Mouse (Mus musculus): ENCODE measurements around the gene Ndel1. TPM values are rescaled to one million over a fixed set of nuclear protein-coding genes. Genes with fewer than 3 reads are reported as not detected.

Gene Ndel1
- total and polyA plus RNA-seq, 3 experiments: 31.1 to 46.9 (median 35.2) TPM

DNA sequence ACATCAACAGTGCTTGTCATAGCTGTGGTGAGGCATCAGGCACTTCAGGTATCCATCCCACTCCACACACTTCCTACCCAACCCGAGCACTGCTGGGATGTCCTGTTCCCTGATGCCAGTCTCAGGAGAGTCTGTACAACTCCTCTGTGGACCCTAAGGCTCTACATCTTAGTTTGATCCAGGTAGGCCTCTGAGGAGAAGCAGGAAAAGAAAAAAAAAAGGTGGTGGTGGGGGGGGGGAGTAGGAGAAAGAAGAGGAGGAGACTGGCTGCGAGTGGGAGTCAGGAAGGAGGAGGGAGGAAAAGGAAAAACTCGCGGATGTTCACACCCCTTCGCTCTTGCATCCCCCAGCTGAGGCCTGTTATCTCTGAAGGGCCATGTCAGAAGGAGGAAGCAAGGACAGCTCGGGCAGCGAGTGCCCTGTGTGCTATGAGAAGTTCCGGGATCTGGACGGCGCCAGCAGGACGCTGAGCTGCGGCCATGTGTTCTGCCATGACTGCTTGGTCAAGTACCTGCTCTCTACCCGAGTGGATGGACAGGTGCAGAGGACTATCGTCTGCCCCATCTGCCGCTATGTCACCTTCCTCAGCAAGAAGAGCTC, 20.7 kb upstream of the Ndel1 start:
- no peak overlapping the region for H3K4me2 ChIP-seq (ENCODE audit: insufficient read depth, low read depth, poor library complexity, severe bottlenecking)
- in situ Hi-C loops (cut with MboI; ENCODE audit: low pct_ligation_motif_present, low pct_unique_long_range_greater_than_20kb, low sequenced_read_pairs) (no loop called here), dilution Hi-C loops (cut with MboI; ENCODE audit: extremely low pct_ligation_motif_present, extremely low pct_unique_long_range_greater_than_20kb, low sequenced_read_pairs) (no loop called here)
- TF ChIP-seq TBP (conservative IDR thresholded peaks at IDR 0.05; ENCODE audit: low read depth, low read length): no peak
- no peak for TF ChIP-seq POLR2AphosphoS2 (IDR thresholded peaks at IDR 0.05; ENCODE audit: low read depth, low read length)
- peaks cover 0 to 3% of the 10 kb centered on the region in 2 experiments; a peak in 1 of 4 replicates for H3K4me1 ChIP-seq (ENCODE audit: control insufficient read depth in 1 of 2, insufficient read depth in 2 of 2)
- no peak overlapping the region for H3K9ac ChIP-seq (ENCODE audit: insufficient read depth, low read depth)
- H3K36me3 ChIP-seq (replicated peaks in 1 of 2; ENCODE audit: control insufficient read depth in 1 of 2, insufficient read depth in 1 of 2, low read length in 1 of 2): no peaks in the 10 kb centered on the region
- DNase-seq (ENCODE audit: extremely low read depth): no peak
- no peaks in the 10 kb centered on the region for H3K79me2 ChIP-seq (replicated peaks; ENCODE audit: control insufficient read depth, extremely low read depth, insufficient read depth, poor library complexity, severe bottlenecking)
- H3K27ac ChIP-seq (ENCODE audit: insufficient read depth, low read depth): no peak overlapping the region
- H3K9me3 ChIP-seq (replicated peaks; ENCODE audit: low read length): no peaks in the 10 kb centered on the region
- no peak overlapping the region for H3K4me3 ChIP-seq (replicated peaks in 1 of 3; ENCODE audit: low read depth in 2 of 3, low read length in 2 of 3, poor library complexity in 1 of 3)
- H3K27me3 ChIP-seq (replicated peaks): peaks cover 11% of the 10 kb centered on the region

DNA sequence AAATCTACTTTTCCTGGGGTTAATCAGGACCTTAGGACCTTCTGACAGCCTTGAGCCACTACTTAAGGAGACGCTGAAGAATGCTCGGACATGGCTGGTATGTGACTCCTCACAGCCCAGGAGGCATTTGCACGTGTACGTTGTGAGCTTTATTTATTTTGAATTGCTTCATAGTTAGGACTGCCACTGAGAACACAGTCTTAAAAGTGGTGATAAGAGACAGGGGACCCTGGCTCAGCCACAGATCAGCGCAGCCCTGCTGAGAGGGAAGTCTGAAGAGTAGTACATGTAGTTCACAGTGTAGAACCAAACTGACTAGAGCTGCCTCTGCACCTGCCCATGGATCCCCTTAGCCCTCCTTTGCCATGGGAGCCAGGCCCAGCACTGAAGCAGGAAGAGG, 20.2 kb upstream of the Ndel1 start:
- H3K27me3 ChIP-seq (replicated peaks): peaks cover 11% of the 10 kb centered on the region
- dilution Hi-C loops (cut with MboI; ENCODE audit: extremely low pct_ligation_motif_present, extremely low pct_unique_long_range_greater_than_20kb, low sequenced_read_pairs) (no loop called here), in situ Hi-C loops (cut with MboI; ENCODE audit: low pct_ligation_motif_present, low pct_unique_long_range_greater_than_20kb, low sequenced_read_pairs) (no loop called here)
- no peak overlapping the region for H3K9ac ChIP-seq (ENCODE audit: insufficient read depth, low read depth)
- no peak overlapping the region for H3K4me2 ChIP-seq (ENCODE audit: insufficient read depth, low read depth, poor library complexity, severe bottlenecking)
- H3K4me3 ChIP-seq (replicated peaks in 1 of 3; ENCODE audit: low read depth in 2 of 3, low read length in 2 of 3, poor library complexity in 1 of 3): no peak overlapping the region
- peaks cover 0 to 3% of the 10 kb centered on the region in 2 experiments; a peak in 1 of 4 replicates for H3K4me1 ChIP-seq (ENCODE audit: control insufficient read depth in 1 of 2, insufficient read depth in 2 of 2)
- no peak for DNase-seq (ENCODE audit: extremely low read depth)
- H3K9me3 ChIP-seq (replicated peaks; ENCODE audit: low read length): no peaks in the 10 kb centered on the region
- no peaks in the 10 kb centered on the region for H3K79me2 ChIP-seq (replicated peaks; ENCODE audit: control insufficient read depth, extremely low read depth, insufficient read depth, poor library complexity, severe bottlenecking)
- H3K27ac ChIP-seq (ENCODE audit: insufficient read depth, low read depth): no peak overlapping the region
- TF ChIP-seq MXI1 (IDR thresholded peaks at IDR 0.05; ENCODE audit: low read depth, low read length) (no peak), MAFK (IDR thresholded peaks at IDR 0.05; ENCODE audit: insufficient replicate concordance, low read length) (no peak), CHD2 (IDR thresholded peaks at IDR 0.05; ENCODE audit: low read length) (no peak), USF2 (conservative IDR thresholded peaks at IDR 0.05; ENCODE audit: low read depth, low read length) (no peak), UBTF (IDR thresholded peaks at IDR 0.05; ENCODE audit: low read depth, low read length) (no peak), TCF12 (IDR thresholded peaks at IDR 0.05; ENCODE audit: low read depth, low read length) (no peak), RAD21 (IDR thresholded peaks at IDR 0.05; ENCODE audit: low read depth, low read length) (no peak), NRF1 (IDR thresholded peaks at IDR 0.05; ENCODE audit: low read depth, low read length) (no peak), CTCF (conservative IDR thresholded peaks at IDR 0.05 in 1 of 2, IDR thresholded peaks at IDR 0.05 in 1 of 2; ENCODE audit: low read depth in 2 of 2, low read length in 2 of 2) (no peak), GABPA (IDR thresholded peaks at IDR 0.05; ENCODE audit: insufficient replicate concordance, low read depth, low read length) (no peak), USF1 (IDR thresholded peaks at IDR 0.05; ENCODE audit: low read depth, low read length) (no peak)
- no peaks in the 10 kb centered on the region for H3K36me3 ChIP-seq (replicated peaks in 1 of 2; ENCODE audit: control insufficient read depth in 1 of 2, insufficient read depth in 1 of 2, low read length in 1 of 2)

DNA sequence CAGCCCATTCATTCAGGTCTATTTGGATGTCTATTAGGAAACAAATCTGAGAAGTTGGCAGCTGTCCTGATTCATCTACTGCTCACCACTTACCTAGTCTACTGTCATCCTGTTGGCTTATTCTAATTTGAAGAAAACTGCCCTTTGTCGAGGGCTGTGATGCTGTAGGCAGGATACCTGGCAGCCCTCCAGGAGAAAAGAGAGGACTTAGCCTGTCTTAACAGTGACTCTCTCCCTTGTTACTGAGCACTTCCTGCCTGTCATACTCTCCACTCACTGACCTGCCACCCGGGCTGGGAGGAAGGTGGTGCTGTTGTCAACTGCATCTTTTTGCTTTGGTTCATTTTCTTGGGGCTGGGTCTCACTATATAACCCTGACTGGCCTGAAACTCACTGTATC, 19.0 kb upstream of the Ndel1 start:
- in situ Hi-C loops (cut with MboI; ENCODE audit: low pct_ligation_motif_present, low pct_unique_long_range_greater_than_20kb, low sequenced_read_pairs): no loop called here
- Histone ChIP-seq H3K27me3 (replicated peaks) (peaks cover 11% of the 10 kb centered on the region), H3K4me1 (ENCODE audit: control insufficient read depth in 1 of 2, insufficient read depth in 2 of 2) (peaks cover 0 to 3% of the 10 kb centered on the region in 2 experiments; a peak in 1 of 4 replicates), H3K4me2 (ENCODE audit: insufficient read depth, low read depth, poor library complexity, severe bottlenecking) (no peak overlapping the region), H3K4me3 (replicated peaks in 1 of 3; ENCODE audit: low read depth in 2 of 3, low read length in 2 of 3, poor library complexity in 1 of 3) (no peak overlapping the region), H3K36me3 (replicated peaks in 1 of 2; ENCODE audit: control insufficient read depth in 1 of 2, insufficient read depth in 1 of 2, low read length in 1 of 2) (no peaks in the 10 kb centered on the region), H3K9ac (ENCODE audit: insufficient read depth, low read depth) (no peak overlapping the region), H3K9me3 (replicated peaks; ENCODE audit: low read length) (no peaks in the 10 kb centered on the region), H3K27ac (ENCODE audit: insufficient read depth, low read depth) (no peak overlapping the region), H3K79me2 (replicated peaks; ENCODE audit: control insufficient read depth, extremely low read depth, insufficient read depth, poor library complexity, severe bottlenecking) (no peaks in the 10 kb centered on the region)
- DNase-seq (ENCODE audit: extremely low read depth): no peak
- dilution Hi-C loops (cut with MboI; ENCODE audit: extremely low pct_ligation_motif_present, extremely low pct_unique_long_range_greater_than_20kb, low sequenced_read_pairs): no loop called here
- TF ChIP-seq MEF2A (IDR thresholded peaks at IDR 0.05; ENCODE audit: borderline replicate concordance, low read depth, low read length) (no peak), HCFC1 (IDR thresholded peaks at IDR 0.05; ENCODE audit: low read depth, low read length) (no peak), SIN3A (IDR thresholded peaks at IDR 0.05; ENCODE audit: low read length) (no peak), NRF1 (IDR thresholded peaks at IDR 0.05; ENCODE audit: low read depth, low read length) (no peak), MAFK (IDR thresholded peaks at IDR 0.05; ENCODE audit: insufficient replicate concordance, low read length) (no peak), RAD21 (IDR thresholded peaks at IDR 0.05; ENCODE audit: low read depth, low read length) (no peak), E2F4 (IDR thresholded peaks at IDR 0.05; ENCODE audit: insufficient replicate concordance, low read depth, low read length) (no peak), MXI1 (IDR thresholded peaks at IDR 0.05; ENCODE audit: low read depth, low read length) (no peak), RCOR1 (conservative IDR thresholded peaks at IDR 0.05; ENCODE audit: low read depth, low read length) (no peak), CHD1 (IDR thresholded peaks at IDR 0.05; ENCODE audit: low read depth, low read length) (no peak), MAX (IDR thresholded peaks at IDR 0.05; ENCODE audit: low read length) (no peak), ZKSCAN1 (IDR thresholded peaks at IDR 0.05; ENCODE audit: borderline replicate concordance, low read depth, low read length) (no peak), PAX5 (IDR thresholded peaks at IDR 0.05; ENCODE audit: low read length) (no peak), POLR2AphosphoS2 (IDR thresholded peaks at IDR 0.05; ENCODE audit: low read depth, low read length) (no peak), NELFE (IDR thresholded peaks at IDR 0.05; ENCODE audit: low read depth, low read length) (no peak), MYC (IDR thresholded peaks at IDR 0.05; ENCODE audit: low read depth, low read length) (no peak)
